Mouse (Mus musculus) midbrain, embryonic 12.5 days (tissue): ENCODE results near the gene Agtr1b. TPM values are rescaled to one million over a fixed set of nuclear protein-coding genes. Genes with fewer than 3 reads are reported as not detected.

ENCODE experiments used
- ATAC-seq: fragments of 200-750 bp; cut with Nextera tagmentation; 2 replicates; pipeline ENCODE4 v1.8.0; 2017; ENCODE audit warnings: low read depth, moderate TSS enrichment, moderate library complexity; ENCODE audit not compliant: low FRiP score
- H3K27ac ChIP-seq: fragments of 300-500 bp; sonication (generic); replicated peaks from 2 replicates; pipeline ENCODE4 v1.5.1; 2016; ENCODE audit warnings: mild to moderate bottlenecking
- H3K27me3 ChIP-seq: fragments of 300-500 bp; sonication (generic); 2 replicates; pipeline ENCODE4 v1.6.1; 2016; ENCODE audit warnings: mild to moderate bottlenecking
- H3K36me3 ChIP-seq: fragments of 300-500 bp; sonication (generic); 2 replicates; pipeline ENCODE4 v1.6.1; 2016
- H3K4me1 ChIP-seq: fragments of 300-500 bp; sonication (generic); 2 replicates; pipeline ENCODE4 v1.6.1; 2016
- H3K4me2 ChIP-seq: fragments of 300-500 bp; sonication (generic); replicated peaks from 2 replicates; pipeline ENCODE4 v1.6.1; 2016; ENCODE audit warnings: mild to moderate bottlenecking, moderate library complexity
- H3K4me3 ChIP-seq: fragments of 300-500 bp; sonication (generic); 2 replicates; pipeline ENCODE4 v1.5.1; 2016; ENCODE audit warnings: mild to moderate bottlenecking
- H3K9ac ChIP-seq: fragments of 300-500 bp; sonication (generic); replicated peaks from 2 replicates; pipeline ENCODE4 v1.6.1; 2016; ENCODE audit warnings: mild to moderate bottlenecking, moderate library complexity
- H3K9me3 ChIP-seq: fragments of 300-500 bp; sonication (generic); 2 replicates; pipeline ENCODE4 v1.6.1; 2016; ENCODE audit warnings: mild to moderate bottlenecking
- WGBS: fragments of 180-500 bp; shearing (Covaris S2); methylation state at CpG from one replicate; pipeline ENCODE4 v1.1.7; 2016; 5-methylcytosine and 5-hydroxymethylcytosine counted together
- polyA plus RNA-seq: library from polyadenylated mRNA; unstranded; fragments of >200 nt; fragmentation: Nextera tagmentation; extraction: Ambion mirVana; gene quantifications from 2 replicates; pipeline ENCODE4 v1.2.1, GENCODE M21; 2016

Gene Agtr1b
- polyA plus RNA-seq, result not detected in 2 replicates

DNA sequence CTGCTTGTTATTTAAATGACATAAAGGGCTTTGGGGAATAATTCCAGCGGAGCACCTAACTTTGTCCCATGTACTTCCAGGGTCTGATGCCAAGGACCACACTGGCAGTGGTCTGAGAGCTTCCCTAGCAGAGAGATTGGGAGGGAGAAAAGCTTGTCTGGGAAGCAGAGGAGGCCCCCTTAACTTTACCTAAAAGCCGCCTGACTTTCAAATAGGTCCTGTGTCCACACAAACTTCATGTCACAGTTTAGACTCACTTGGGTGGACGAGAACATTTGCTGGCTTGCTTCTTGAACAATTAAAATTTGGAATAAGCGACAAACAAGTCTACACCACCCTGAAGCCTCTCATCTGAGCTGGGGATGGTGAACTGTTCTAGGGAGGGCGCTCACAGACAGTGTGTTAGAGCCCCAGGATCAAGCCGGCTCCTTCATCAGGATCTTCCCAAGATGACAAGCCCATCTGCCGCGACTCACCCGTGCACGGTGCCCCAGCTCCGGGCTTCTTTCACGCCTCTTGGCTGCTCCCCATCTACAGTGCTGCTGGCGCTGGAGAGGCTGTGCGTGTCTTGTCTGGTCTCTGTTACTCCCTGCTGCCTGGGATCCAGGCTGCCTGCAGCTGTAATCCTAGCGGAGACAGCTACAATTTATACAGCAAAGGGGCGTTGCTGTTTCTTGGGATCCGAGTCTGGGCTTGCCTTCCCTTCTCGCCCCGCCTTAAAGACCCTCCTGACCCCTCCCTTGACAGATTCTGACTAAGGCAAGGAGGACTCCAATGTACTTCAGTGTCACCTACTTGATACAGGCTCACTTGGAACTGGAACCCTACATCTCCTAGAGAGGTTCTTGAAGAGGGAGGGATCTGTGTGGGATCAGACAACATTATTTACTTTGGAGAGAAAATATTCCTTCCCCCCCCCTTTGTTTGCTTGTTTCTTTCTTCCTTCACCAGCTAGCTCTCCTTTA lies at the start of gene Agtr1b:
Gene Agtr1b, minus strand, starts transcription at position 620 of the 965 bp plus-strand sequence.
- 10% methylated on average over 19 of the region's 19 CpGs for WGBS
- Histone ChIP-seq H3K4me3 (peak within 1 kb of the TSS; percentile 32), H3K27ac (no peak within 1 kb of the TSS), H3K4me1 (0 out of 2 replicates have a peak, but pooled peaks cover 3% of the 10 kb centered on the region), H3K9me3 (no peaks in the 10 kb centered on the region), H3K4me2 (peak within 1 kb of the TSS; percentile 53), H3K27me3 (no peaks in the 10 kb centered on the region), H3K9ac (0 out of 2 replicates have a peak within 1 kb of the TSS, but pooled peaks have one; percentile 34), H3K36me3 (no peaks in the 10 kb centered on the region)
- ATAC-seq, result peak; percentile 91

DNA sequence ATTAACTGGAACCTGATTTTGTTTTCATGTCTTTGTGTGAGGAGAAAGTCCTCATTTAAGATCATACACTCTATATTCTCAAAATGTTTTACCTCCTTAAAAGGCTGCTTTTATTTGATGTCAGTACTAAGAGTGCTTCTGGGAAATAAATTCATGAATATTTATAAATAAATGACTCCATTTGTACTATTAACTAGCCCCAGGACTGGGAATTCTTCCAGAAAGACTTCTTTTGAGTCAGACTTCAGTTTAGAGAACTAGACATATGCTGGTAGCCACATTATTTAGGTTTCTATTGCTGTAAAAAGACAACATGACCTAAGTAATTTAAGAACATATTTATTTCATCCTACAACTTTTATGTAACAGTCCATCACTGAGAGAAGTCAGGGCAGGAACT lies 13.4 kb downstream of the Agtr1b start:
- no peaks in the 10 kb centered on the region for H3K27me3 ChIP-seq
- H3K9me3 ChIP-seq, result no peaks in the 10 kb centered on the region
- no peaks in the 10 kb centered on the region for H3K4me1 ChIP-seq
- no peak overlapping the region for H3K9ac ChIP-seq
- ATAC-seq, result no peak
- no peak overlapping the region for H3K27ac ChIP-seq
- H3K4me3 ChIP-seq, result no peak overlapping the region
- no peak overlapping the region for H3K4me2 ChIP-seq
- H3K36me3 ChIP-seq, result no peaks in the 10 kb centered on the region

DNA sequence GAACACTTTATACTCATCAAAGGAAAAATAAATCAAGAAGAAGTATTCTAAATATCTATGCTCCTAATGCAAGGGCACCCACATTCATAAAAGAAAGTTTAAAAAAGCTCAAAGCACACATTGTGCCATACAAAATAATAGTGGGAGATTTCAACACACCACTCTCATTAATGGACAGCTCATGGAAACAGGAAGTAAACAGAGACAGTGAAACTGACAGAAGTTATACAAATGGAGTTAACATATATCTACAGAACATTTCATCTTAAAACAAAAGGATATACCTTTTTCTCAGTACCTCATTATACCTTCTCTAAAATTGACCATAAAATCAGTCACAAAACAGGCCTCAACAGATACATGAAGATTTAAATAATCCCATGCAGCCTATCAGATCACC lies 18.8 kb downstream of the Agtr1b start:
- Histone ChIP-seq H3K36me3 (no peaks in the 10 kb centered on the region), H3K9ac (no peak overlapping the region), H3K4me2 (no peak overlapping the region), H3K9me3 (no peaks in the 10 kb centered on the region), H3K4me3 (no peak overlapping the region), H3K4me1 (no peaks in the 10 kb centered on the region), H3K27ac (no peak overlapping the region), H3K27me3 (no peaks in the 10 kb centered on the region)
- ATAC-seq, result no peak

DNA sequence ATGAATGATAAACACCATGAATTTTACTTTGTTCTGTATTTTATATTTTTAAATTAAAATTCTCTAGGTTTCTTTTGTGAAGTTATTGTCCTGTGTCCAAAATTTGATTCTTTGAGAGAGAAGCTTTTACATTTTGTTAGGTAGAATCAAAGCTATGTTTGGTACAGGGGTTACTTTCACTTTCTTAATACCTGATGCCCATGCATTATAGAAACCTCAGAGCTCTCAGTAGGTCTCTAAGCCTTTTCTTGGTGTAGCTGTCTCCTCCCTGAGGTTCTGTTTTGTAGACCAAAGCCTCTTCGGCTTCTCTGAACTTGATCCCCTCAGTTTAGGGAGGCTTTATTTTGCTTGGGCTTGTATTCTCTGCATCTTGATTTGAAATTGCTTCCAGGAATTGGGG lies 26.6 kb downstream of the Agtr1b start:
- H3K27me3 ChIP-seq, result no peaks in the 10 kb centered on the region
- 90% methylated on average over 1 of the region's 1 CpGs for WGBS
- no peak overlapping the region for H3K9ac ChIP-seq
- no peaks in the 10 kb centered on the region for H3K9me3 ChIP-seq
- H3K4me2 ChIP-seq, result no peak overlapping the region
- H3K4me1 ChIP-seq, result no peaks in the 10 kb centered on the region
- no peak overlapping the region for H3K4me3 ChIP-seq
- no peaks in the 10 kb centered on the region for H3K36me3 ChIP-seq
- H3K27ac ChIP-seq, result no peak overlapping the region
- ATAC-seq, result no peak

DNA sequence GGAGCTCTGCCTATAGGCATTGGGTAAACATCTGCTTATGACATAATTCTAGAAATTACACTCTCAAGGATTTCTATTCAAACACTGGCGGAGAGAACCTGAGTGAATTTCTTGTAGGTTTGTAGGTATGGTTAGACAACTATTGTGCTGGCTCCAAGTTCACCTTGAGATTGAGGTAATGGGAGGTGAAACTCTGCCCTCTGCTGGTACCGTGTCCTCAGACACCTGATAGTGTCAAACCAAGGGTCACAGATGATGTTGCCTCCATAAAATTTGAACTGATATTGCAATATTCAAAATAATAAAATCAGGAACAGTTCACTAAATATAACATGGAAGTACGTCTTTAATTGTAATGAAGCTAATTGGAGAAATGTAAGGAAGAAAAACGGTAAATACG lies 32.3 kb downstream of the Agtr1b start:
- Histone ChIP-seq H3K4me1 (no peaks in the 10 kb centered on the region), H3K9me3 (no peaks in the 10 kb centered on the region), H3K27ac (no peak overlapping the region), H3K4me3 (no peak overlapping the region), H3K4me2 (no peak overlapping the region), H3K9ac (no peak overlapping the region), H3K36me3 (no peaks in the 10 kb centered on the region), H3K27me3 (no peaks in the 10 kb centered on the region)
- ATAC-seq, result no peak
- WGBS, result 60% methylated on average over 5 of the region's 5 CpGs

DNA sequence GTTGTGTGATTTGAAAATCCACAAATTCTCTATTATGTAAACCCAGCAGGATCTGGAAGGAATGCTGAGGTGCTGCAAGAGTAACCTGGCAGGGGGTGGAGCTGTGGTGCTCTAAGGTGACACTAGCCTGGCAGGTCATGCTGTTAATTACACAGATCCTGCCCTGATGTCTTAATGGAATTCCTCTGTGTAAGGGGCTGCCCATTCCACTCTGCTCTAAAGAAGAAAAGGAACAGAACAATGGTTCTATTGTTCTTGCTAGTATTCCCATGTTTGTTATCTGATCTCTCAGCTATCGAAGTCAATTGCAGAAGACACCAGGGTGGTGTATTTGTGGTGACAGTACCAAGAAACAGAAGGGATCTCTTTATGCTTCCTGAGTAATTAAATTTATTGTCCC lies 49.7 kb downstream of the Agtr1b start:
- Histone ChIP-seq H3K27me3 (no peaks in the 10 kb centered on the region), H3K4me3 (no peak overlapping the region), H3K27ac (no peak overlapping the region), H3K4me2 (no peak overlapping the region), H3K9ac (no peak overlapping the region), H3K4me1 (no peaks in the 10 kb centered on the region), H3K36me3 (no peaks in the 10 kb centered on the region), H3K9me3 (no peaks in the 10 kb centered on the region)
- ATAC-seq, result no peak
- 10% methylated on average over 1 of the region's 1 CpGs for WGBS

DNA sequence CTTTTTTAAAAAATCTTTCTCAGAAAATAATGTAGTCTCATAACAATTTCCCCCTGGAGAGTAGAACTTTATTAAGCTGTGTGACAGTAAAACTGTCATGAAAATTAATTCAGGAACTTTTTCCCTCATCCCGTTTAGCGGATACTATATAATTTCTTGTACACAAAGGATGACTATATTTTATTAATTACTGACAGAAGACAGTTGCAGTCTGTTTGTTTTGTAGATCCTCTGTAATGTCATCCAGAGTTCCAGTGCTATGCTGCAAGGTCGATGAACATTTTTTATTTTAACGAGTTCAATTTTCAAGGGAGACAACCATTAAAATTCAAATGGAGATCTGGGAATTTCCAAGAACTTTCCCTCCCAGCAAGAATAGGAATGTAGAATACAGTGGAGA lies 57.8 kb downstream of the Agtr1b start:
- Histone ChIP-seq H3K27ac (no peak overlapping the region), H3K4me1 (no peaks in the 10 kb centered on the region), H3K4me2 (no peak overlapping the region), H3K4me3 (no peak overlapping the region), H3K9ac (no peak overlapping the region), H3K9me3 (no peaks in the 10 kb centered on the region), H3K36me3 (no peaks in the 10 kb centered on the region), H3K27me3 (no peaks in the 10 kb centered on the region)
- 96% methylated on average over 4 of the region's 4 CpGs for WGBS
- no peak for ATAC-seq

DNA sequence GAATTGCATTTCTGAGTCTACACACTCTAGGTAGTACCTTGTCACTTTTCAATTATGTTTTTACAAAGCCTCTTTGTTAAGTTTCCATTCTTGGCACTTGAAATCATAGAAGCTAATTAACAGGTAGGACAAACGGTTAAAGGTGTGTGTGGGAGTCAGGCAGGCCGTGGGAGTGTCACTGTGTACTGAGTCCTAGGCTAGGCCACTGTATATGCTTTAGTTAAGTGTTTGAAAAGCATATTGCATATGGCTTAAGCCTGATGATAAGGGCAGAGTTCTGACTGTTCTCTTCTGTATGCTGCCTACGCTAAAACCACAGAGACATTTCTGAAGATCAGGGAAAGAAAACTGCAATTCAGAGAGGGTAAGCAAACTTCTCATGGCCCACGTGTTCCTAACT lies 59.7 kb downstream of the Agtr1b start:
- WGBS, result 84% methylated on average over 4 of the region's 4 CpGs

DNA sequence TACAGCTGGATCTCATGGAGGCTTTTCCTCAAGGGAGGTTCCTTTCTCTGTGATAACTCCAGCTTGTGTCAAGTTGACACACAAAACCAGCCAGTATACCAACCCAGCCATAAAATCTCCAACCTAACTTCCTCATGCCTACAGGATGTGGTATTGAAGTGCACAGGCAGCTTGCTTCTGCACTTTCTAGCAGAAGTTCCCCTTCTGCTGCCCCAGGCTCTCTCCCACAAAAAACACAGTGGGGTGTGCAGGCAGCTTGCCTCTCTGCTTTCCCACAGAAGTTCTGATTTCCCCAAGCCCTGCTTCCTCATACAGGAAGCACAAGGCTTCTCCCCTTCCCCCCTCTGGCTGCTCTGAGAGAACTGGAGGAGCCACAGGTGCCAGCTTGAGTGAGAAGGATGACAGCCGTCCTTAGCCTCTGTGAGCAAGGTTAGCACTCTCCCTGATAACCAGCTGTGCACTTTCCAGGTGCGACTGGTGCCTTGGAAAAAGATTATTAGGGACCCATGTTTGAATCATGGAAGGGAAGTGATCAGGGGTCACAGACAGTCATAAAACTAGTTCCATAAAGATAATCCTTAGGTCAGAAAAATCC lies 62.1 kb downstream of the Agtr1b start:
- no peak for ATAC-seq
- Histone ChIP-seq H3K4me1 (no peaks in the 10 kb centered on the region), H3K9ac (no peak overlapping the region), H3K27ac (no peak overlapping the region), H3K4me2 (no peak overlapping the region), H3K36me3 (no peaks in the 10 kb centered on the region), H3K27me3 (no peaks in the 10 kb centered on the region), H3K4me3 (no peak overlapping the region), H3K9me3 (no peaks in the 10 kb centered on the region)
- 66% methylated on average over 2 of the region's 2 CpGs for WGBS

More for the DNA sequence above, 59.7 kb downstream of the Agtr1b start:
- Histone ChIP-seq H3K9me3 (no peaks in the 10 kb centered on the region), H3K4me2 (no peak overlapping the region), H3K4me3 (no peak overlapping the region), H3K27me3 (no peaks in the 10 kb centered on the region), H3K4me1 (no peaks in the 10 kb centered on the region), H3K36me3 (no peaks in the 10 kb centered on the region), H3K27ac (no peak overlapping the region), H3K9ac (no peak overlapping the region)
- no peak for ATAC-seq

DNA sequence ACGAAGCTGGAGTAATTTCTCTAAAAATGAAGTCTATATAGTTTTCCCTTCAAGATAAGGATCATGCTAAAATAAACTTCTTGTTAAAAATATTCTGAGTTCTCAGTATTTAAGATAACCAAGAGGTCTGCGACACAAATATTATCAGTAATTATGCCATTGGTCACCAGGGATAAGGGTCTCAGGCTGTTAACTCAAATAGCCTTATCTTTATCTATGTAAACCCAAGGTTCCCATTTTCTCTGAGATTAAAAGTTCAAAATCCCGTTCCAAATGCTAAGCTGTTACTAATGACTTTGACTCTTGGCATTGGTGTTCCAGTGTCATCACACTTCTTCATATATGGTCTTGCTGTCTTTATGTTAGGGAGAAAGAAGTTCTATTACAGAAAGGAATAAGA lies 71.4 kb downstream of the Agtr1b start:
- WGBS, result 85% methylated on average over 3 of the region's 3 CpGs
- H3K27ac ChIP-seq, result no peak overlapping the region

DNA sequence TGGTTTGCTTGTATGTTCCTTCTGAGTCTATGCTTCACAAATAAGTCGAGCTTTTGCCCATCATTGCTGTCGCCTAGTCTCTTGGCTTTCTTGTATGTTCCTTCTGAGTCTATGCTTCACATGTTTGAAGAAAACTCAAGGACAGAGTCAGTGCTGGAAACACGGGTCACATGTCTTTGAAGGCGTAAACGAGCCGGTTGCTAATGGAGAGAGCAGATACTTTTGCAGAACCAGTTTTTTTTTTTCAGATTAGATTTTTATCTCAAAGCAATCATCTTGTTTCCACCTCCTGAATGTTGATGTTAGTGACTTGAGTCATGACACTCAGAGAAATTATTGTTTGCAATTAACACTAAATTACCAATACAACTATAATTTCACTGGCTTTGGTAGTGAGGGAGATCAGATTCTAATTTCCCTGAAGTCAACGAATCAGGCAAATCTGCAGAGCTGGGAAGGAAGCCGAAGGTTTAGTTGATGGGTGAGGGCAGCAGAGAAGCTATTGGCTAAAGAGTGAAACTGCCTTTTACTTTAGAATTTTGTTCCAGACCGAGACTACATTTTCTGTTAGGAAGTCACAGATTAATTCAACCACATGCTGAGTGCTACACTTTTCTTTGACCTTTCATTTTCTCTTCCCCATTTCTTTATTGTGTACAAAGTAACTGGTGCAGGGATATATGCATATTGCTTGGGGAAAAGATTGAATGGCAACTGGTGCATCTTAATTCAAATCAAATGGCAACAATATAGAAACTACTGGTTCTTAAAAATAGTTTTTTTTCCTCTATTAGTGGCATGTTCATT lies 72.2 kb downstream of the Agtr1b start:
- H3K4me1 ChIP-seq, result no peaks in the 10 kb centered on the region
- no peak overlapping the region for H3K4me3 ChIP-seq
- no peak overlapping the region for H3K4me2 ChIP-seq
- 85% methylated on average over 9 of the region's 9 CpGs for WGBS
- no peaks in the 10 kb centered on the region for H3K36me3 ChIP-seq
- H3K27ac ChIP-seq, result no peak overlapping the region
- ATAC-seq, result no peak
- no peaks in the 10 kb centered on the region for H3K9me3 ChIP-seq
- no peak overlapping the region for H3K9ac ChIP-seq
- H3K27me3 ChIP-seq, result no peaks in the 10 kb centered on the region

More for the DNA sequence above, 71.4 kb downstream of the Agtr1b start:
- ATAC-seq, result no peak
- Histone ChIP-seq H3K4me3 (no peak overlapping the region), H3K4me1 (no peaks in the 10 kb centered on the region), H3K27me3 (no peaks in the 10 kb centered on the region), H3K9me3 (no peaks in the 10 kb centered on the region), H3K9ac (no peak overlapping the region), H3K4me2 (no peak overlapping the region), H3K36me3 (no peaks in the 10 kb centered on the region)

DNA sequence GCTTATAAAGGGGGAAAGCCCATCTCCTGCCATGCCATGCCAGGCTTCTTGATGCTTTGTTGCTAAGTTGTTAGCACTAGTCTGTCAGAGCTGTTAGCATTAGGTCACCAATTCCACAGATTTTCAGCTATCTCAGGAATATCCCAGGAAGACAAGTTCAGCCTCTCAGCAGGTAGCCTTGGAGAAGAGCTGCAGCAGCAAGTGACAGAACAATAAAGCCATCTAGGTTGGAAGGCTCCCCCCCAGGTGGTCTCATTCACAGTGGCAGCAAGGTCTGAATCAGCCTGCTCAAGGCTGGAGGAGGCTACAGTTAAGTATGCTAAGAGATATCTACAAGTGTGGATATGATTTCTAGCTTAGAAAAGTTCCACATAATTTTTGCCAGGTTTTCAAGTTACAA lies 75.6 kb downstream of the Agtr1b start:
- Histone ChIP-seq H3K27me3 (no peaks in the 10 kb centered on the region), H3K9me3 (no peaks in the 10 kb centered on the region), H3K36me3 (no peaks in the 10 kb centered on the region), H3K4me2 (no peak overlapping the region), H3K4me3 (no peak overlapping the region), H3K27ac (no peak overlapping the region), H3K4me1 (no peaks in the 10 kb centered on the region), H3K9ac (no peak overlapping the region)
- ATAC-seq, result no peak
